Mouse (Mus musculus) adrenal gland (tissue): Measurements from ENCODE around the gene Lrp5.
"Not testable (repeated sequence)": the region's sequence is repeated elsewhere in the genome, so short reads cannot be mapped to it uniquely, and the experiment has no call there.

Experiments used
- intact Hi-C: fragments of 180-260 bp; cut with DNase I; formaldehyde crosslinking; loops from one replicate; pipeline ENCODE4 v1.15.1; 2025

The Lrp5 gene

DNA sequence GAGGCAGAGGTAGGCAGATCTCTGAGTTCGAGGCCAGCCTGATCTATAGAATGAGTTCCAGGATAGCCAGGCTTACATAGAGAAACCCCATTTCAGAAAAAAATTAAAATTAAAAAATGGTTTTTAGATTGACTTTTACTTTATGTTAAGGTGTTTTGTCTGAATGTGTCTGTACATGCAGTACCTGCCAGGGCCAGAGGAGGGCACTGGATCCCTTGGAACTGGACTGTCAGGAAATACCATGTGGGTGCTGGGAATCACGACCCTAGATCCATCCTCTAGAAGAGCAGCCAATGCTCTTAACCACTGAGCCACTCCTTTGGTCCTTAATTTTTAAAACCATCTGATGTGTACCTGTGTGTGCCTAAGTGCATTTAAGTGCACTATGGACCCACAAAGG lies 67.0 kb downstream of the Lrp5 start:
- intact Hi-C loops = no loop called here

GRCm38 (mm10) chr19:3613991-3614390 lies 72.4 kb downstream of the Lrp5 start:
- intact Hi-C loops = no loop called here

DNA sequence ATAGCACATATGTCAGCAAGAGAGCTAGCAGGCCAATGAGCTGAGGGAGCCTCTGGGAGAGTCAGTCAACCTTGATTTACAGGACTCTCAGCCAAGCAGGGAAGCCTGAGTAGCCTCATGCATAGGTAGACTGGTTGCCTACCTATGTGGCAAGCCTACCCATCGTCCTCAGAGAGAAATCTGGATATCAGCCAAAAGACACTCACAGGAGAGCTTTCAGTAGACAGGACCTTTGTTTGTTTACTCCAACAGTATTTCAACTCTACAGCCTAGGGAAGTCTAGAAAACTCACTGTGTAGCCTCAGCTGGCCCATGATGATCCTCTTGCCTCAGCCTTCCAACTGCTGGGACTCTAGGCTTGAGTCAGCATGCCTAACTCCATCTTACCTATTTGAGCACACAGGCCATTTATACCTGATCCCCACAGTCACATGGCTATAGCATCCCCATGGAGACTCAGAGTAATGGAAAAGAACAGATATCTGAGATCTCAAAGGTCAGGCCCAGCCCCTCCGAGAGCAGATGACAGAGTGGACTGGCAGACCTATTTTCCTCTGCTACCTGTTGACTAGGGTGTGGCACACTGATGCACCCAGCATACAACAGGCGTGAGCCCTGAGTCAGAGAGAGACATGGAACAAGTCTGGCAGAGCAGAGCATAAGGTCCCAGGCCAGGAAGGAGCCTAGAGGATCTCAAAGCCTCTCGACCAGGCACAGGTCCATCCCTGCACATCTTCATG lies 73.7 kb downstream of the Lrp5 start:
- intact Hi-C loops = no loop called here

DNA sequence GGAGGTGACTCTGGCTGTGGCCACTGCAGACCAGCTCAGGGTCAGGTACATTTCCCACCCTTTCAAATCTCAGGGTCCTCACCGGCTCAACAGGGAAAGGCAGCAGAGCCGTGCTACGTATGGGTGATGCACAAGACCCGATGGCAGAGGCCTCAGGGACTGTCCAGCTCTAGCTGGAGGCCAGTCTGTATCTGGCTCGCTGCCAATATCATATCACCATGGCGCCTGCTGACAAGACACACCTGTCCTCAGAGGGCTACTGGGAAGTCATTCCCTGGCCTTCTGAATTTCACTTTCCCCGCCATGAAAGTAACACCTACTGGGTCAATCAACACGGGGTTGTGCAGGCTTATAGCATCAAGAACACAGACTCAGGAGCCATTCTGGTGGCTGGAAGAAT lies 74.6 kb downstream of the Lrp5 start:
- intact Hi-C loops = no loop called here

- intact Hi-C loops = no loop called here
These were observed 75.5 kb downstream of the Lrp5 start for GRCm38 (mm10) chr19:3610886-3611285.

DNA sequence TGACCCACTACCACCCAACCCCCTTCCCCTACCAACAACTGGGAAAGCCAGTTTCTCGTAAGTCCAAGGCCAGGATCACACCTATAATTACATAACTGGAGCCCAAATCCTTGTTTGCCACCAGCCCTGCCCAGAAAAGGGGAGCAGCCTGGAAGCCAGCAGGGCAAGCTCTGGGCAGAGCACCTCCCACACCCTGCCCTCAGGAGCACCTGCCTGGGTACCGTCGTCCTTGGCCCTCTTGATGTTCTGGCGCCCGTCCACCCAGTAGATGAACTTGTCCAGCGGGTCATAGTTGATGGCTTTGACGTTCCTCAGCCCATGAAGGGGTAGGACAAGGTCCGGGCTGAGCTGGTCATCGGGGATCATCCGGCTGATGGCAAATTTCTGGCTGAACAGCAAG lies 76.5 kb downstream of the Lrp5 start:
- intact Hi-C loops = no loop called here

GRCm38 (mm10) chr19:3594316-3594715 lies 92.0 kb downstream of the Lrp5 start:
- intact Hi-C loops = no loop called here

GRCm38 (mm10) chr19:3593379-3594055 lies 92.8 kb downstream of the Lrp5 start:
- intact Hi-C loops = no loop called here

- intact Hi-C loops = no loop called here
These were observed 96.4 kb downstream of the Lrp5 start for GRCm38 (mm10) chr19:3589968-3590367.

GRCm38 (mm10) chr19:3589547-3589946 lies 96.8 kb downstream of the Lrp5 start:
- intact Hi-C loops = no loop called here

- intact Hi-C loops = not testable (repeated sequence)
These were observed 98.6 kb downstream of the Lrp5 start for GRCm38 (mm10) chr19:3587729-3588128.

DNA sequence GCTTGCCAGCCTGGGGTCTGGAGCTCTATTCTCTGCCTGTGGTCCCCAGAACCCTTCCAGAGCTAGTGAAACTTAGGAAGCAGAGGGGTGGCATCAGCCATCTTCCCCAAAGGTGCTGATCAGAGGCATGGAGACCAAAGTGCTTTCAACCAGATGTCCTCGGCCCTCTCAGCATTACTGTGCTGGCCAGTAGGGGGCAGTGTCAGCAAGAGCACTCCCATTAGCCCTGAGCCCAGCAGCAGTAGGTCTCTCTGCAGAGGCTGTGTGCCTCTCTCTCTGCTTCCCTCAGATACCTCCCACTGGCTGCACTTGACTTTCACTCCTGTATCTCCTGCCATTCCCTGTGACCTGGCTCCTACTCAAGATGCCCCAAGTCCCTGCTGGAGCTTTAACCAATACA lies 99.8 kb downstream of the Lrp5 start:
- intact Hi-C loops = no loop called here

DNA sequence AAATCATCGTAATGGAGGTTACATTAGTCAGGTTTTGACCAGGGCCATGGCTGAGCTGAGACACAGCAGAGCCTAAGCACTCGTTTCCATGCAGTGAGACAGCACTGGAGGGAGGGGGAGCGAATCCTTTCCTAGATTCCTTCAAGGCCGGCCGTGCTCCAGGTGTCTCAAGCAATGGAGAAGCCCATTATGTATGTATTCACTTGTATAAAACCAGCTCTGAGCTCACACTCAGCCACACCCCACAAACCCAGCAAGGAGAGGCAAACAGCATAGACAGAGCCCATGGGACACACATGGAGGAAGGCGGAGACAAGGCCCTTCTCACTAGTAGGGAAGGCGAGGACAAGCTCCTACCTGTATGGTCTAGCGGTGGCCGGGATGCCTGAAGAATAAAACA lies 100.3 kb downstream of the Lrp5 start:
- intact Hi-C loops = no loop called here

GRCm38 (mm10) chr19:3581326-3581725 lies 105.0 kb downstream of the Lrp5 start:
- intact Hi-C loops = loop anchor here (5.0 kb wide), 1 partner anchor 136 kb away; no protein-coding TSS in a partner anchor

DNA sequence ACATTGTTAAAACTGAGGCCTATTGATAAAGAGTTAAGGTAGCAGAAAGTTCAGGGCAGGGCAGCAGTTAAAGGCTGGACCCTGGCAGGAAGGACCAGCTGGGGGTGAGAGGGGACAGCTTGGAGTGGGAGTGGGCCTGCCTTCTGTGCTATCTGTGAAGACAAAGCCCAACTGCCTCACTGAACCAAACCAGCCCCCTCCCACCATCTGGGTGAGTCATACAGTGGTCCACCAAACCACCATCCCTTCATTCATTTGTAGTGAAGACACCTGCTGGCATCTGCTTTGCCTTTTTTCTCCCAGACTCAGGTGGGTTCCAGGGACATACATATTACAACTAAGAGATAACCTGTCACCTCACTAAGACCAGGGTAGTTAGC lies 108.5 kb downstream of the Lrp5 start:
- intact Hi-C loops = no loop called here

DNA sequence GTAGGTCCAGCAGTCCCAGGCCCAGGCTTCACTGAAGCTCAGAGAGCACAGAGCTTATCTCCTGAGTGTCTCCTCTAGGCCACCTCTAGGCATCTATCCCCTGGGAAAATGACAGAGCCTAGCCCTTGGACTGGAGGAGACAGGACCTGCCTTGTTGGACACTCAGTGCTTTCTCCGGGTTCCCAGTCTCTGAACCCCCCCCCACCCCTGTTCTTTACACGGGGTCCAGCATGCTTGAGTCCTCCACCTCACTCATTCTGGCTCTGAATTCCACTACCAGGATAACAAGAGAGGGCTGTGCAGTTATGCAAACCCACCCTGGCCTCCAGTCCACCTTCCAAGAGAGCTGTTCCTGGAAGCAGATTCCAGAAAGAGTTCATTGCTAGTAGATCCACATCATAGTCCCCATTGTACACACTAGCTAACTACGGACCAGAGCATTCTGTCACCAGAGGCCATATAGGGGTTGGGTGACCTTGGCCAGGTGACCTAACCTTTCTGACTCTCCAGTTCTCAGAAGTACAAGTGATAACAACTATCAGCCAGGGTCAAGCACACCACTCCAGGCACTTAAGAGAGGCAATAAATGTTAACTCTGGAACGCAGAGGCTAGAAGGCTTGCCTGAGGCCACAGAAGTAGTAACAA lies 109.0 kb downstream of the Lrp5 start:
- intact Hi-C loops = no loop called here

DNA sequence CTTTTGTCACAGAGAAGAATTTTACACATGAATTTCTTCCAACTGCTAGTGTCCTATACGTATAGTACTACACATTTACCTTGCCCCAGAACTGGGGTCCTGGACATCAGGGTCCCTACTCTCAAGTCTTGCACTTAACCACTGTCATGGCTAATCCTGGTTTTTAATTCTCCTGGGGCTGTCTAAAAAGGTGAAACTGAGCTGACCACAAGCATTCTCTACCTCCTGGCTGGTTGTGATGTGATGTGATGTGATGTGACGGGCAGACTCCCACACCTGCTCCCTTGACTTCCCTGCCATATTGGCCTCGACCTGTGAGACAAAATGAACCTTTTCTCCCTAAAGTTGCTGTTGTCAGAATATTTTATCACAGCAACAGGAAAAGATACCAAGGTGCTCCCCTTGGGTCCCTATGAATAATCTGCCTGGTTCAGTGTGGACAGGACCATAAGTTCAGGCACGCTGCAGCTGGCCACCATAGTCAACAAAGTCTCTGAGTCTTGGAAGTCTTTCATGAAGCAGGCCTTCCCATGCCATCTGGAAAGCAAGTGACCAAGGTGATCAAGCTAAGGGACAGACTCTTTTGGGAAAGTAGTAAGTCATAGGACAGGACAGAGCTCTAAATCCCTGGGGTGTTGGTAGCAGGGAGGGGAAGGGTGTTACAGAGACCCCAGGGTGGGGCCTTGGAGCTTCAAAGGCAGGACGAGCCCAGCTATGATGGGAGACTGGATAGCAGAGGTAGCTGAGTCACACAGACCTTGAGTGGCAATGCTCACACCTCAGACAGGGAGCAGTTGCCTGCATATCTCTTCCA lies 109.7 kb downstream of the Lrp5 start:
- intact Hi-C loops = no loop called here

GRCm38 (mm10) chr19:3575632-3576384 lies 110.6 kb downstream of the Lrp5 start, which contains the start of gene Ppp6r3:
Gene Ppp6r3, minus strand, starts transcription at chr19:3575749.
- intact Hi-C loops = no loop called here

GRCm38 (mm10) chr19:3575276-3575631 lies 111.1 kb downstream of the Lrp5 start:
- intact Hi-C loops = no loop called here

GRCm38 (mm10) chr19:3574593-3575094 lies 111.7 kb downstream of the Lrp5 start:
- intact Hi-C loops = no loop called here

GRCm38 (mm10) chr19:3564309-3564708 lies 122.1 kb downstream of the Lrp5 start:
- intact Hi-C loops = loop anchor here (10.0 kb wide), 1 partner anchor 50 kb away; no protein-coding TSS in a partner anchor
